Mouse (Mus musculus) skeletal muscle tissue, adult 2 months (tissue): ENCODE measurements around the gene Gm17334.

Experiments used
- DNase-seq: peaks from one replicate; pipeline ENCODE4 v3.0.0-alpha.2; 2012; ENCODE audit warnings: low read depth, low spot score

Gene Gm17334

GRCm38 (mm10) chr11:53796409-53797151 lies 23.6 kb upstream of the Gm17334 start:
- DNase-seq, result peak; percentile 56

DNA sequence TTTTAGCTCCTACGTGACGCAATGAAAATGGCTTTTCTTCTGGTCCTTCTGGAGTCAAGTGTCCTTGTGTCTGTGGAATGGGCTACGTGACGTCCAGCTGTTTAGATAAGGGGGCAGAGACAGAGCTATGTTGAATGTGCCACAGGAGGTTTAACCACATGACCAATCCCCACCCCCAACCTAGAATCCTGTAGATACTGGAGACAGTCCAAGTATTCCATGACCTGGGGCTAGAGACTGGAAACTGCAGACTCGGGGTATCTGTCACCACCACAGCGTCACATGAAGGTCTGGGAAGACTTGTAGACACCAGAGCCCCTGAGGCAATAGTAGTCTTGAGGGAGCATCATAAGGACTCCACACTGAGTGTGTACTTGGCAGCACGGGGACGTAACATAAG lies 22.8 kb upstream of the Gm17334 start:
- no peak for DNase-seq

DNA sequence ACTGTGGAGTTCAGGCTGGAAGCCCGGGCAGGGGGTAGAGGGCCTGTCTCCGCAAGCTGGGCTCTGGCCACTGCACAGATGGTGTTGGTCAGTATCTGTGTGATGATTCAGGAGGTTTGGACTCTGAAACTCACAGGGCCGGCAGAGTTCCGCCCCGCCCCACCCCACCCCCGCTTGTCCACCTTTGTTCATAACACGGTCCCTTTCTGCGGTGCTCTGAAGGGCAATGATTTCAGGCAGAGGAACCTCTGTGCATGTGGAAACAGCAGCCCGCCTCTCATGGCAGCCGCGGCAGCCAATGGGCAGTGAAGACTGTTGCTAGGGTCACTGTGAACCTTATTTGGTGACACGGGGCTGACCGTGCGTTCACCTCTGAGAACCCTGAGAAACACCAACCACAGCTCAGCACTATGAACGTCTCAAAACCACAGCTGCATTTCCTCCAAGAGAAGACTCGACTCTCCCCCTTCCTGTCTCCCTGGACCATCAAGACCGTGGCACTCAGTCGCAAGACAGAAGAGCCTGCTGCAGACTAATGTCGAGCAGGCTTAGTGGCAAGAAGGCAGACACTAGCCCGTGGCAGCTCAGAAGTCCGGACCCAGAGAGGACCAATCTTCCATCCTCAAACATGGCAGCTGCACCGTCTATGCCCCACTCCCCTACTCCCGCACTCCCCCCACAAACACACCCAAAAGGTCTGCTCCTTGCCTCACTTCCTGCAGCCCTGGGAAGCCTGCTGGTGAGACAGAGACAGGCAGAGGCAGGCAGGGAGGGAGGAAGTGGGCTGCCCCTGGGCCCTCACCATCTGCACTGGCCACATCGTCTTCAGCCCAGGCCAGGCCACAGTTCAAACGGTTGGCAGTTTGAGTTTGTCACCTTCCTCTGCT lies 21.9 kb upstream of the Gm17334 start:
- DNase-seq, result peak; percentile 60

- DNase-seq, result no peak
Measured at GRCm38 (mm10) chr11:53794015-53794414, 21.0 kb upstream of the Gm17334 start.

GRCm38 (mm10) chr11:53792986-53793385 lies 20.0 kb upstream of the Gm17334 start:
- peak; percentile 53 for DNase-seq

- DNase-seq, result no peak
Measured at GRCm38 (mm10) chr11:53789277-53789676, 16.3 kb upstream of the Gm17334 start.

DNA sequence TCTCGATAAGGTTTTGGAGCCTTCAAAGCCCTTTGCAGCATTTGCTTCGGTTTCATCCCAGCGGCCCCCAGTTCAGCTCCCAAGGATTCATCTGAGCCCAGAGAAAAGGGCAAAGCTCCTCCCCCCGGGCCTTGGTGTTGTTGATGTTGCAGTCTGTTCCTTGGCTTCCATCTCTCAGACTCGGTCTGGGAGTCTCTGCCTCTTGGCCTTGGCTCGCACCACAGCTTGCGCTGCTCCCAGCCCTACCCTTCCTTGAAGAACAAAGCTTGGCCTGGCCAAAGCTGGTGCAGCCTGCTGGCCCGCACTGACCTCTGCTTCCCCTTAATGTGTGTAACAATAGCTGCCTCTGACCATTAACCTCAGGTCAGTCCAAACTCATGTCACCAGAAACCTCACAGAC lies 15.2 kb upstream of the Gm17334 start:
- DNase-seq, result peak; percentile 70

GRCm38 (mm10) chr11:53786058-53787031 lies 13.4 kb upstream of the Gm17334 start:
- DNase-seq, result no peak

DNA sequence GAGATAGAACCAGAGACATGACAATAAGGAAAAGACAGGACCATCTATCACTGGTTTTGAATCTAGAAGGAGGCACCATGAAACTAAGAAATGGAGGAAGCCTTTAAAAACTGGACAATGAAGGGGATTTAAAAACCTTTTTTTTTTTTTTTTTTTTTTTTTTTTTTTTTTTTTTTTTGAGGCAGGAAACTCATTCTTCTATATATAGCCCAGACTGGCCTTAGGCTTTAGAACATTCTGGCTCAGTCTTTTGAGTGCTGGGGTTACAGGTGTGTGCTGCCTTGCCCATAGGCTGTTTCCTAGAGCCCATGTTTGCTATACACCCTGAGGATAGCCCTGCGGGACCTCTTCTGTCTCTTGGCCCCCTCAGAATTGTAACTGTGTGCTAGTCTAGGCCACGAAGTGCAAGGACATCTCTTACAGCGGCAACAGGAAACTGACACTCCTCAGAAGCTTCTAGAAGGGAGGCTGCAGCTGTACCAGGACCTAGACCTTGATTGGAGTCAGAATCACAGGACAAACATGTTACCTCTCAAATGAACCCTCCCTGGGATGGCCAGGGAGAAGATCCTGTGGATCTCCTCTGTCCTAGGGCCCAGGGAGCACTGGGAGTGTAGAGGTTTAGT lies 12.4 kb upstream of the Gm17334 start:
- DNase-seq, result no peak

DNA sequence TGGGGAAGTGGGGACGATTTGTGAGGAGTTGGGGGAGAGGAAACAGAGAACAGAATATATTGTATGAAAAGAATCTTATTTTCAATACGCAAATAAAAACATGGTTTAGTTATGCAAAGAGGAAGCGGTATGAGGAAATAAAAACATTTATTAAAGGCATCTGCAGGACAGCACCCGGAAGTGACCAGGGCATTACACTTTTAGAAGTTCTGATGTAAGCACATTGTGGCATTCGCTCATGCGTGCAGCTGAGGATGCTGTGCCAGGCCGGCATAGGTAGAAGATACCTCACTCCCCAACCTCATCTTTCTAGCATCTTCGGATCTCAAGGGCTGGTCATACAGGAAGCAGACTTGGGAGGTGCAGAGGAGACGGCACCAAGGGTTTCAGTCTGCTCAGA lies 10.3 kb upstream of the Gm17334 start:
- no peak for DNase-seq

GRCm38 (mm10) chr11:53781964-53782363 lies 9.0 kb upstream of the Gm17334 start:
- DNase-seq, result no peak

DNA sequence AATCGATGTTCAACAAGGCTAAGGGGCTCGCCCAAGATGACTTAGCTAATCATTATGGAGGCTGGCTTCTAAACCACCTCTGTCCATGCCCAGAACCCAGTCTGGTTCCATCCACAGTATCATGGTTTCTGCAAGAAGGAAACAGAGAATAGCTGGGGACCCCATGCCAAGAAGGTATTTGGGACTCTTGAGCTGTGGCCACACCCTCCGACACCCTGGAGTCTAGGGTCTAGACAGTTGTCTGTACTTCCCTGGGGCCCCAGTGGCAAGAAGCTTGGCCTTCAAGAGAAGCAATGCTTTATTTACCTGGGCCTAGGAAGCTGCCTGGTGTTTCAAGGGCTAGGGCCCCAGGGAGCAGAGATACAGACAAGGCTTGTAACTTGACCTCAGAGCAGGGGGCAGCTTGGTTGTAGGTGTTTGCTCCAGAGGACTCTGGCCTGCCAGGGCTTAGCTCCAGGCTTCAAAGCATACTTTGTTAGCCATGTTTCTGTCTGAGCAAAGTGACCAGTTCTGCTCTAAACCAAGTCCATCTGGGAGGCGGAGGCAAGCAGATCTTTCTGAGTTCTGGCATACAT lies 8.3 kb upstream of the Gm17334 start:
- DNase-seq, result no peak

DNA sequence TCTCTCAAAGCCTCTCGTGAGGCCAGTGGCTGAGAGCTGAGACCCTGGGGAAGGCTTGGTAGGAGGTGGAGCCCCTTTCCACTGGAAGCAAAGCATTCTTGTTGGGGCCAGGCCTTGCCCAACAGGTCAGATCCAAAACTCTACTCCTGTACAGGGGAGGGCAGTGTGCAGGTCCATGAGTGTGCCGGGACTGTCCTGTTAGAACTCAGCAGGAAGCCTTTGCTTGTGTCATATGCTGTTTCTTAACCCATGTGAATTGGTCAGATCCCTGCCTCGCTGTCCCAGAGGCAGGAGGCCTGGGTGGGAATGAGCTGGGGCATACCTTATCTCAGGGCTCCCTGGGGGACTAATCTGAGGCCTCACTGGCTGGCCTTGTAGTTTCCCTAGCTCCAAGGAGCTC lies 7.3 kb upstream of the Gm17334 start:
- no peak for DNase-seq

DNA sequence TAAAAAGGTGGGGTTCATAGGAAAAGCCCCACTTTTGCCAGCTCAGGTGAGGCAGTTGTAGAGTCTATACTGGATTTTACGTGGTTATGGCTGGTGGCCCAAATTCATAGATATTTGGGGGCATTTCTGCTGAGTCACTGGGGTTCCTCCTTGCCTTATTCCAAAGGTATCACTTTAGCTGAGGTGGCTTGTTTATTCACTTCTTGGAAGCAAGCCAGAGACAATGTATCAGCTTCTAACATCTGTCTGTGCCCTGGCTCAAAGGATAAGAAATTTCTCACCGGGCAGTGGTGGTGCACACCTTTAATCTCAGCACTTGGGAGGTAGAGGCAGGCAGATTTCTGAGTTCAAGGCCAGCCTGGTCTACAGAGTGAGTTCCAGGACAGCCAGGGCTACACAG lies 6.8 kb upstream of the Gm17334 start:
- no peak for DNase-seq

- no peak for DNase-seq
Measured at GRCm38 (mm10) chr11:53778455-53778854, 5.5 kb upstream of the Gm17334 start.

DNA sequence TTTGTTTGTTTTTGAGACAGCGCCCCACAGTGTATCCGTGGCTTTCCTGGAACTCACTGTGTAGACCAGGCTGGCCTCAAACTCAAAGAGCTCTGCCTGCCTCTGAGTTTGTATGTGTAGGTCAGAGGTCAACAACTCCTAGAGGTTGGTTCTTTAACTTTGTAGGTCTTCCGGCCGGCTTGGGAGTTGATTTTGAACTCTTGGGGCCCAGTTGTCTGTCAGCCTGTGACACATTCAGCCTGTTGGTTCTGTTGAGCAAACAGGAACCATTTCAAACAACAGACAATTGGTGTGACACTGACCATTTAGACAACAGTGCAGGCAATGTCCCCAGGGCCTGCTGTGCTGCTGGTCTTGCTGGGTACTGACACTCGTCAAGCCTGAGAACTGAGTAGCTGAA lies 4.7 kb upstream of the Gm17334 start:
- DNase-seq, result no peak

GRCm38 (mm10) chr11:53774659-53775255 lies 1.8 kb upstream of the Gm17334 start:
- DNase-seq, result no peak

DNA sequence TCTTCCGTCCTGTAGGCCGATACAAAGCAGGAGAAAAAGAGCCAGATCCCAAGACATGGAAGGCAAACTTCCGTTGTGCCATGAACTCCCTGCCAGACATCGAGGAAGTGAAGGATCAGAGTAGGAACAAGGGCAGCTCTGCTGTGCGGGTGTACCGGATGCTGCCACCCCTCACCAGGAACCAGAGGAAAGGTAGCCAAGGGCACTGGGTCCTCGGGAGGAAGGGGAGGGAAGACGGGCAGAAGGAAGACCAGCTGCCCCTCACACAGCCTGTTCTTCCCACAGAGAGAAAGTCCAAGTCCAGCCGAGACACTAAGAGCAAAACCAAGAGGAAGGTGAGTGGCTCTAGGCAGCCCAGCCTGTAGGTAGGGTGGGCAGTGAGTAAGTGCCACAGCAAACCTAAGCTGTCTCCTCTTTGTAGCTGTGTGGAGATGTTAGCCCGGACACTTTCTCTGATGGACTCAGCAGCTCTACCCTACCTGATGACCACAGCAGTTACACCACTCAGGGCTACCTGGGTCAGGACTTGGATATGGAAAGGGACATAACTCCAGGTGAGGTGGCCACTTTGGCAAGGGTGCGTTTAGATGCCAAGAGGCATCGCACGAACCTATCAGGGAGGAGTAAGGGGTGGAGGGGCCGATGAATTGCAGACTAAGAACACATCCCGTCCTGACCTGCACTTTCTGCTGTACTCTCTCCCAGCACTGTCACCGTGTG lies 814 bp upstream of the Gm17334 start:
- DNase-seq, result no peak

DNA sequence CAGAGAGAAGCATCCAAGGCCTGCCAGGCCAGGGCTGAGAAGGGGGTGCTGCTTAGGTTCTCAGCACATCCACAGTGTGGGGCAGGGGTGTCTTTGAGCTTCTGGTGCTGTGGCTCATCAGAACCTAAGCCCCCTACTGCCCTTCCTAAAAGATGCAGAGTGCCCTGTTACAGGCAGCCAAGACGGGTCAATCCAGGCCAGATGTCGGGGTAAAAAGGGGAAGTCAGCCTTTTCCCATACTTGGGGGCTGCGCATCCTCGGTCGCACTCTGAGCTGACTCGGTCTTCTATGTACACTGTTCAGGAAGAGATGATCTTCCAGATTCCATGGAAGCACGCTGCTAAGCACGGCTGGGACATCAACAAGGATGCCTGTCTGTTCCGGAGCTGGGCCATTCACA lies 451 bp downstream of the Gm17334 start:
- no peak for DNase-seq
